Mouse (Mus musculus): ENCODE measurements at regions not wholly inside any gene's neighbourhood (a gene's known extent, or its start where the extent isn't known, plus 50 kb on each side); places are given as distances from the start of the nearest gene placed in this dataset.

DNA sequence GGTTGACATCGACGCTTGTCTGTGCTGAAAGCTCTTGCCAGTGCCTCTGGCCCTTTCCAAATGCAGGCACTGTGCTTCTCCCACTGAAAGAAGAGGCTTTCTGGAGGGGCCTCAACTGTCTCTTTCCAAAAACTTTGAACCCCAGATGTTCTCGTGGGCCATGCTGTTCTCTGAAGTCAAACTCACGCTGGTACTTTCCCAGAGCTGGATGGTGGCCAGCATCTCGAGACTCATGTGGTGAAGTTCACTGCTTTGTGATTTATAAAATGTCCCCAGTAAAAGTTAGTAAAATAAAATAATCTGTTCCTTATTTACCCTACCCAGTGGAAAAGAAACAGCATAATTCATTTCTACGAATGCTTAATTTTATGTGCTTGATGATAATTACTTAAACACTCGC, 180.4 kb upstream of the Lyplal1 start:
- Histone ChIP-seq H3K36me3 (no peaks in the 10 kb centered on the region), H3K27me3 (no peaks in the 10 kb centered on the region), H3K27ac (replicated peaks) (no peak overlapping the region), H3K4me3 (no peak overlapping the region), H3K4me1 (replicated peaks) (no peaks in the 10 kb centered on the region), H3K9me3 (no peaks in the 10 kb centered on the region), H3K4me2 (no peak overlapping the region), H3K9ac (no peak overlapping the region)
- no peak for ATAC-seq (ENCODE audit: low read depth)
- WGBS = 84% methylated on average over 7 of the region's 7 CpGs

DNA sequence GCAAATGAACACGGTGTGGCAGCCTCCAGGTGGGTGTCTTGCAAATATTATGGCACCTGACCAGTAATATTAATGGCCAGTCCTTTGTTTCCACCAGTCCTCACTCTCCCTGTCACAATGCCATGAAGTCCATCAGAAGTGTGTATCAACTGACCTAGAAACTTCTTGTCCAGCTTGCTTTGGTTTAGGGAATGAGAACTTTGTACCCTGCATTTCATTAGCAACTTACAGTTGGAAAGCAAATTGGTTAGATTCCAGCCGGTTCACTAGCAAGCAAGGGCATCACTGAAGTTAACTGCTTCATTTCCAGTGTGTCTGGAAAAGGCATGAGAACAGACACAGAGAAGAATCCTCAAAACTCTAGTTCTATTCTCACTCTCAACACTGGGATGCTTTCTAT, 178.1 kb upstream of the Lyplal1 start:
- no peak for ATAC-seq (ENCODE audit: low read depth)
- WGBS = 70% methylated on average over 2 of the region's 2 CpGs
- no peak overlapping the region for H3K4me2 ChIP-seq
- no peak overlapping the region for H3K4me3 ChIP-seq
- no peaks in the 10 kb centered on the region for H3K4me1 ChIP-seq (replicated peaks)
- no peaks in the 10 kb centered on the region for H3K36me3 ChIP-seq
- H3K9ac ChIP-seq = no peak overlapping the region
- no peak overlapping the region for H3K27ac ChIP-seq (replicated peaks)
- no peaks in the 10 kb centered on the region for H3K27me3 ChIP-seq
- no peaks in the 10 kb centered on the region for H3K9me3 ChIP-seq

DNA sequence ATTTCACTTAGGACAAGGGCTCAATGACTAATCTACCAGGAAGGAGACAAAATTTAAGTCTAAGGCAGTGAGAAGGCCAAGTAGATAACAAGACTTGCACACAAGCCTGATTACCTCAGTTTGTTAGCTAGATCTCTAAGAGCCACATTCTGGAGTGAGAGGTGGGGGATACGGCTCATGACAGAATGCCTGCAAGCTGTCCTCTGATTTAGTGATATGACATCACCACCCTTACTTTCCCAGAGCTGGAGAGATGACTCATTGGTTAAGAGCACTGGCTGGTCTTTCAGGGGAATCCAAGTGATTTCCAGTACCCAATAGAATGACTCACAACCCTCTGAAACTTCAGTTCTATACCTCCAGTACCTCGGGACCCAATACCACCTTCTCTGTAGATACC, 177.5 kb upstream of the Lyplal1 start:
- 88% methylated on average over 2 of the region's 2 CpGs for WGBS

DNA sequence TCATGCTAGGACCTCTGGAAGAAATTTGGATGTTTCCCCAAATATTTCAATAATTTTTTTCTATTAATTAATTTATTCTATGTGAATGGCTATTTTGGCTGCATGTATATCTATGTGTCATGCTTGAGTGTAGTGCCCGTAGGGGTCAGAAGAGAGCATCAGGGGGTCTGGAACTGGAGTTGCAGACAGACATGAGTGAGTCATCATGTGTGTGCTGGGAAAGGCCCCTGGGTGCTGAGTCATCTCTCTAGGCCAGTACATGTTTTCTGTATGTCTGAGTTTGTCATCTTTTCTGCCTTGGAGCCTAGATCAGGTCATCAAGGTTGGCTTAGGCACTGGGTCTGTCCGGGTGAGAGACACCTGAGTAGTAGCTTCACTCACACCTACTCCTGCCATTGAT, 172.0 kb upstream of the Lyplal1 start:
- Histone ChIP-seq H3K4me2 (no peak overlapping the region), H3K27me3 (no peaks in the 10 kb centered on the region), H3K4me1 (replicated peaks) (no peaks in the 10 kb centered on the region; the same call in 1 of the 2 replicates), H3K27ac (replicated peaks) (no peak overlapping the region), H3K36me3 (no peaks in the 10 kb centered on the region), H3K9ac (no peak overlapping the region), H3K4me3 (no peak overlapping the region), H3K9me3 (no peaks in the 10 kb centered on the region)
- ATAC-seq (ENCODE audit: low read depth) = no peak
- WGBS = 85% methylated on average over 2 of the region's 2 CpGs

More for the DNA sequence above, 177.5 kb upstream of the Lyplal1 start:
- Histone ChIP-seq H3K36me3 (no peaks in the 10 kb centered on the region), H3K27me3 (no peaks in the 10 kb centered on the region), H3K4me2 (no peak overlapping the region), H3K4me3 (no peak overlapping the region), H3K4me1 (replicated peaks) (no peaks in the 10 kb centered on the region), H3K27ac (replicated peaks) (no peak overlapping the region), H3K9ac (no peak overlapping the region), H3K9me3 (no peaks in the 10 kb centered on the region)
- ATAC-seq (ENCODE audit: low read depth) = no peak

DNA sequence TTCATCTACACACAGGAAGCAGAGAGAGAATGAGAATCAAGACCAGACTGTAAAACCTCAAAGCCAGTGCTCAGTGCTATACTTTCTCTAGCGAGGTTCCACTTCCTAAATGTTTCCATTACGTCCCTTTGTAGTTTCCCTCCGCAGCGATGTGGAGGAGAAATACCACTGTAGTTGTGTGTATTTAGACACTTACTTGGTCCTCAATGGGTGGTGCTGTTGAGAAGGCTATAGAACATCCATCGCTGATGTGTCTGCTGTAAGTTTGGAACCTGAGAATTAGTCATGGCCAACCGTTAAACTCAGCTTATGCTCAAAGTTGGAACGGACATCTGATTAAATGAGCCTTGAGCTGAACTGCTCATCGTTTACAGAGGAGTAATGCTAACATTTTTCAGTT, 170.7 kb upstream of the Lyplal1 start:
- H3K27ac ChIP-seq (replicated peaks) = no peak overlapping the region
- no peaks in the 10 kb centered on the region for H3K9me3 ChIP-seq
- H3K4me1 ChIP-seq (replicated peaks) = no peaks in the 10 kb centered on the region; the same call in 1 of the 2 replicates
- WGBS = 85% methylated on average over 8 of the region's 8 CpGs
- H3K4me3 ChIP-seq = no peak overlapping the region
- H3K9ac ChIP-seq = no peak overlapping the region
- H3K36me3 ChIP-seq = no peaks in the 10 kb centered on the region
- no peak for ATAC-seq (ENCODE audit: low read depth)
- no peaks in the 10 kb centered on the region for H3K27me3 ChIP-seq
- no peak overlapping the region for H3K4me2 ChIP-seq

DNA sequence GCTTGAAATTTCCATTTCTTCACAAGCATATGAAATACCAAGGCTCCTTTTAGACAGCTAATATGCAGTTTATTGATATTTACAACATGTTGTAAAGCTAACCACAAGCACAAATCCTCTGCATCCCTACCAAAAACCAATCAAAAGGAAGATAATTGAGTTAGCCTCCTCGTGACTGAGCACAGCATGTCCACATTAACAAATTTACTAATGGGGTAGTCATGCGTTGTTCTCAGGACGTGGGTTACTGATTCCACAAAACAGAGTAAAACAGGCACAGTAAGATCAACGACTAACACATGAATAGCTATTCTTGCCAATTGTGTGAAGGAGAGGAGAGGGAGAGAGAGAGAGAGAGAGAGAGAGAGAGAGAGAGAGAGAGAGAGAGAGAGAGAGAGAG, 169.3 kb upstream of the Lyplal1 start:
- WGBS = 23% methylated on average over 4 of the region's 4 CpGs
- Histone ChIP-seq H3K4me3 (no peak overlapping the region), H3K36me3 (no peaks in the 10 kb centered on the region), H3K9me3 (no peaks in the 10 kb centered on the region), H3K27ac (replicated peaks) (no peak overlapping the region), H3K9ac (no peak overlapping the region), H3K4me2 (no peak overlapping the region), H3K27me3 (no peaks in the 10 kb centered on the region), H3K4me1 (replicated peaks) (no peaks in the 10 kb centered on the region; the same call in 1 of the 2 replicates)
- ATAC-seq (ENCODE audit: low read depth) = no peak

DNA sequence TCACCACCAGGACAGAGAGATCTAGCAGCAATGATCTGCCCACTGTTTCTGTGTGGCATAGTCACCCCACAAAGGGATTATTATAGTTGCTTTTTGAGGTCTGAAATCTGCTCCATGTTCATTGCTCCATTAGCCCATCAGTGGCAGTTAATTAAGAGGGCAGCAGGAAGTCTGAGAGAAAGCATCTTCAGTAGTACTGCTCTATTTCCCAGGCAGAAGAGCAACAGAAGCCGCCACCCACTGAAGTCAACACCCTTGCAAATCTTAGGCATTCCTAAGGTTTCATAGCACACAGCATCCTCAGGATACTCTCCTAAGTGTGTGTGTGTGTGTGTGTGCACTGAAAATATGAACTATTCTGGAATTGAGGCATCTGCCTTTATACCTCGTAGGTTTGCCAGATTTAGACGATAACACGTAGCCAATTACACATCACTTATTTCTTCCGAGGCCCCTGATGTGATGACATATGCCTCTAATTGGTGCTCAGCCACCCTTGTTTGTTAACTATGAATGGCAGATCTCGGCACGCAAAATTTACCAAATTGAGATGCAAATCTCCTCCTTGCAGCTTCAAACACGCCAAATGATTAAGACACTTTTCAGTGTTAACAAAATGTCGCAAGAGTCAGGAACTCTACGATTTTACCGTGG, 161.0 kb upstream of the Lyplal1 start:
- peak overlapping the region; percentile 10; the same call in 1 of the 2 replicates for H3K4me3 ChIP-seq
- 49% methylated on average over 11 of the region's 11 CpGs for WGBS

DNA sequence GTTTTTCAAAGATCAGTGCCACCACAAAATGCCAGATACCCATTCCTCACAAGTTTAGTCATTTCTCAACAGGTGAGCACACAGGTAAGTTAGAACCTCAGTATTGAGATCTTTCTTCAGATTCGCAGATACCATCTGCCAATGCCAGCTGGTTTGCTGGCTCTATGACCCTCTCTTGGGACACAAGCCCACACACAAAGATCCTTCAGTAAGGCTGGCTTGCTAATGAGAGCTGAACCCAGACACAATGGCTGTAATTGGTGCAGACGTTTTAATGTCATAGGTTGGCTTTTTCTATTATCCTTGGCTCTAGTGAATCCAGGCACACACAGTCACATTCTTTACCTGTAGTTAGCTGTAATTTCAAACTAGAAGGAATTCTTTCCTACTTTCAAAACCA, 154.3 kb upstream of the Lyplal1 start:
- WGBS = 48% methylated on average over 2 of the region's 2 CpGs
- 0 out of 2 replicates have a peak, but pooled peaks cover 2% of the 10 kb centered on the region for H3K9me3 ChIP-seq
- ATAC-seq (ENCODE audit: low read depth) = no peak
- H3K36me3 ChIP-seq = no peaks in the 10 kb centered on the region
- no peaks in the 10 kb centered on the region for H3K27me3 ChIP-seq
- H3K4me1 ChIP-seq (replicated peaks) = no peaks in the 10 kb centered on the region; the same call in 1 of the 2 replicates
- no peak overlapping the region for H3K4me3 ChIP-seq
- H3K27ac ChIP-seq (replicated peaks) = no peak overlapping the region
- H3K9ac ChIP-seq = no peak overlapping the region
- H3K4me2 ChIP-seq = no peak overlapping the region

More for the DNA sequence above, 161.0 kb upstream of the Lyplal1 start:
- no peaks in the 10 kb centered on the region for H3K9me3 ChIP-seq
- ATAC-seq (ENCODE audit: low read depth) = no peak
- no peaks in the 10 kb centered on the region for H3K36me3 ChIP-seq
- no peaks in the 10 kb centered on the region for H3K27me3 ChIP-seq
- peaks cover 10% of the 10 kb centered on the region for H3K4me1 ChIP-seq (replicated peaks)
- peak overlapping the region; percentile 39 for H3K4me2 ChIP-seq
- H3K27ac ChIP-seq (replicated peaks) = peak overlapping the region; percentile 49; the same call in 1 of the 2 replicates
- no peak overlapping the region; the same call in 1 of the 2 replicates for H3K9ac ChIP-seq

DNA sequence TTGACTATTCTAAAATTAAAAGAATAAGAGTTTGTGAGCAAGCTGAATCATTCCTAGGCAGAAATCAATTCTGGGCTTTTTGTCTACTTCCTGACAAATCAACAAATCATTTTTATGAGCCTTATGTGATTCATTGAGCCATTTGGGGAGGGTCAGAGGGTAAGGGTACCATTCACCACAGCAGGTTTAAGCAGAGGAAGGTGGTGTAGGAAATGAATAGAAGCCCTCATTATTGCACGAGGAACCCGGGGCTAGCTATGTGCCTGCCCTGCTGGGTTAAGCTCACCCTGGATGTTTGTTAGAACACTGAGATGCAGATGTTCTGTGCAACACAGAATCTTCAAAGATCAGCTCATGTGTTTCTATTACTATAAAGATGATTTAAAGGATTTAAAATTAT, 150.2 kb upstream of the Lyplal1 start:
- no peaks in the 10 kb centered on the region for H3K27me3 ChIP-seq
- WGBS = 8% methylated on average over 2 of the region's 2 CpGs
- H3K4me1 ChIP-seq (replicated peaks) = peaks cover 9% of the 10 kb centered on the region
- no peak for ATAC-seq (ENCODE audit: low read depth)
- no peaks in the 10 kb centered on the region for H3K36me3 ChIP-seq
- 0 out of 2 replicates have a peak overlapping the region, but pooled peaks have one; percentile 7 for H3K27ac ChIP-seq (replicated peaks)
- no peak overlapping the region for H3K9ac ChIP-seq
- no peak overlapping the region for H3K4me3 ChIP-seq
- no peak overlapping the region for H3K4me2 ChIP-seq
- H3K9me3 ChIP-seq = 0 out of 2 replicates have a peak, but pooled peaks cover 6% of the 10 kb centered on the region

DNA sequence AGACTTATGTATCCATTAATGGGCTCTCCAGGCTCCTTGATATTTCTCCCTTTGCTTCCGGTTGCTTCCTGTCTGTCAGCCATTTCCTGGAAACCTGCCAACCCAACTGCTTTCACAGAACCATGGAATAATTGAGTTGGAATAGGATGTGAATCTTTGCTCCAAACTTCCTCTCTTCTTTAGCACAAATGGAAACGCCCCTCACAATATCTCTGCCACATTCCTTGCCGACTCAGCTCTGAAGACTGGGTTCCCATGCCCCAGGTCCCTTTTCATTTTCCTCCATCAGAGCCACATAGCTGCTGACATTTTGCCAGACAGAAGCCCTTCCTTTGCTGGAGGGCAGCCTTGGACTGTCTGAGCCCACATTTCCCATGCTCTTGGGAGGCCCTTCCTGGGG, 147.5 kb upstream of the Lyplal1 start:
- peaks cover 23% of the 10 kb centered on the region for H3K4me1 ChIP-seq (replicated peaks)
- no peak for ATAC-seq (ENCODE audit: low read depth)
- no peak overlapping the region for H3K4me3 ChIP-seq
- H3K36me3 ChIP-seq = no peaks in the 10 kb centered on the region
- peak overlapping the region; percentile 74 for H3K27ac ChIP-seq (replicated peaks)
- 0 out of 2 replicates have a peak, but pooled peaks cover 6% of the 10 kb centered on the region for H3K9me3 ChIP-seq
- no peak overlapping the region for H3K9ac ChIP-seq
- H3K4me2 ChIP-seq = no peak overlapping the region
- H3K27me3 ChIP-seq = no peaks in the 10 kb centered on the region
- WGBS = 42% methylated on average over 3 of the region's 3 CpGs

DNA sequence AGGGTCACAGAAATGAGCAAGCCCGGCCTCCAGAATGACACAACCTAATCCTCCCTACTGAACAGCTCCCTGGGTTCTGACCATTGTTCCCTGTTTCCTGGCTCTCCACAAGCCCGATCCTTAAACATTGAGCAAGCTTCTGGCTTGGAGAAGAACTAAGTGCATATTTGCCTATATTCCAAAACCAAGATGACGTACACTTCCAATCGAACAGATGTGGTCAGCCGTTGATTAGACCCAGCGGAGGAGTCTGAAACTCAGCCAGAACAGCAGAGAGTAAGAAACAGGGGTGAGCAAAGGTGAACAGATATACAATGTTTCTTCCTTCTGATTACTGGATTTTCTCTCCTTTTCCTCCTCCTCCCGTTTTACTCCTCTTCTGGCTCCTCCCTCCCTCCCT, 146.8 kb upstream of the Lyplal1 start:
- H3K9ac ChIP-seq = no peak overlapping the region
- no peaks in the 10 kb centered on the region for H3K36me3 ChIP-seq
- no peak for ATAC-seq (ENCODE audit: low read depth)
- H3K4me2 ChIP-seq = no peak overlapping the region
- H3K9me3 ChIP-seq = 0 out of 2 replicates have a peak, but pooled peaks cover 6% of the 10 kb centered on the region
- WGBS = 78% methylated on average over 7 of the region's 7 CpGs
- no peaks in the 10 kb centered on the region for H3K27me3 ChIP-seq
- H3K4me3 ChIP-seq = no peak overlapping the region
- no peak overlapping the region for H3K27ac ChIP-seq (replicated peaks)
- peaks cover 23% of the 10 kb centered on the region for H3K4me1 ChIP-seq (replicated peaks)

DNA sequence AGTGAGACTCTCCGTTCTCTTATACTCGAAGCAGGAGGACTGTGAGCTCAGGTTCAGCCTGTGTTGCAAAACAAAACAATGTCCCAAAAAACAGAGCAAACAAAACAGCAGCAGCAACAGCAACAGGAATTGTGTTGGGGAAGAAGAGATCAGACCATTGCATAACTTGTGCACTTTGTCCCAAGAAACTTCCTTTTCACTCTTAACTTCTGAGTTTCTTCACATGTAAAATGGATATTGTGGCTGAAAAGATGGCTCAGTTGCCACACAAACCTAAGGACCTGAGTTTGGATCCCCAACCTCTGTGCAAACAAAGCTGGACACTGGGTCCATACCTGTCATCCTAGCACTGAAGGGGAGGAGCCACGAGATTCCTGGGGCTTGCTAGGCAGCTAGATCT, 146.1 kb upstream of the Lyplal1 start:
- Histone ChIP-seq H3K9me3 (0 out of 2 replicates have a peak, but pooled peaks cover 6% of the 10 kb centered on the region), H3K4me2 (no peak overlapping the region), H3K4me1 (replicated peaks) (peaks cover 23% of the 10 kb centered on the region), H3K27me3 (no peaks in the 10 kb centered on the region), H3K4me3 (no peak overlapping the region), H3K36me3 (no peaks in the 10 kb centered on the region), H3K9ac (no peak overlapping the region), H3K27ac (replicated peaks) (no peak overlapping the region)
- WGBS = 83% methylated on average over 3 of the region's 3 CpGs
- ATAC-seq (ENCODE audit: low read depth) = no peak

DNA sequence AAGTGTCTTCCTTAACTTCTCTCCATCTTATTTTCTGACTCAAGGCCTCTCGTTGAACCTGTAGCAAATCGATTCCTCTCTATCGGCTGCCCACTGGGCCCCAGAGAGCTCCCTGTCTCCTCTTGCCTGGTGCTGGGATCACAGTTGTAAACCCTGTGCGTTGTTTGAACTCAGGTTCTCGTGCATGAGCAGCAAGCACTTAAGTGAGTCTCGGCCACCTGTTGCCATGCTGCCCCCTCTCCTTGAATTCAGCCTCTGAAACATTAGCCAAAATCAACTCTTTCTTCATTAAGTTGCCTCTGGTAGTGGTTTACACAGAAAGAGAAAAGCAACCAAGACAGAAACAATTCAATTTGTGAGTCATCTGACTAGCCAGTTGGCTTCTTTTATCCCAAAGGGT, 144.9 kb upstream of the Lyplal1 start:
- no peaks in the 10 kb centered on the region for H3K27me3 ChIP-seq
- peaks cover 23% of the 10 kb centered on the region for H3K4me1 ChIP-seq (replicated peaks)
- ATAC-seq (ENCODE audit: low read depth) = no peak
- no peak overlapping the region for H3K27ac ChIP-seq (replicated peaks)
- H3K36me3 ChIP-seq = no peaks in the 10 kb centered on the region
- 75% methylated on average over 6 of the region's 6 CpGs for WGBS
- 0 out of 2 replicates have a peak, but pooled peaks cover 6% of the 10 kb centered on the region for H3K9me3 ChIP-seq
- H3K4me2 ChIP-seq = no peak overlapping the region
- no peak overlapping the region for H3K4me3 ChIP-seq
- H3K9ac ChIP-seq = no peak overlapping the region

Measured in neural tube, embryonic 13.5 days (tissue).